Mouse (Mus musculus) adrenal gland, adult 18-20 months (tissue): Measurements from ENCODE around the gene Gm10912. TPM values are rescaled to one million over a fixed set of nuclear protein-coding genes. Genes with fewer than 3 reads are reported as not detected.
"Not testable (repeated sequence)": the region's sequence is repeated elsewhere in the genome, so short reads cannot be mapped to it uniquely, and the experiment has no call there.

ENCODE experiments used
- DNase-seq, 2 experiments: peaks; one replicate each; pipeline ENCODE4 v3.0.0; 2021 to 2022; ENCODE audit warnings: low spot score in 2 of 2
- long read RNA-seq, 2 experiments: library from polyadenylated mRNA; stranded (forward); transcript quantifications; one replicate each; pipeline ENCODE4 v2.0.0; 2021
- total RNA-seq, 2 experiments: library from RNA; stranded (reverse); gene quantifications; 1 replicate in 1 of 2; 2 replicates in 1 of 2; pipeline ENCODE4 v1.2.3; 2021

Gene Gm10912
- total RNA-seq: under 1 TPM in 1 of 2 experiments, not detected in 1; 0.36 TPM
- long read RNA-seq, experiment 1: 0 reads
- long read RNA-seq, experiment 2: 0 reads

DNA sequence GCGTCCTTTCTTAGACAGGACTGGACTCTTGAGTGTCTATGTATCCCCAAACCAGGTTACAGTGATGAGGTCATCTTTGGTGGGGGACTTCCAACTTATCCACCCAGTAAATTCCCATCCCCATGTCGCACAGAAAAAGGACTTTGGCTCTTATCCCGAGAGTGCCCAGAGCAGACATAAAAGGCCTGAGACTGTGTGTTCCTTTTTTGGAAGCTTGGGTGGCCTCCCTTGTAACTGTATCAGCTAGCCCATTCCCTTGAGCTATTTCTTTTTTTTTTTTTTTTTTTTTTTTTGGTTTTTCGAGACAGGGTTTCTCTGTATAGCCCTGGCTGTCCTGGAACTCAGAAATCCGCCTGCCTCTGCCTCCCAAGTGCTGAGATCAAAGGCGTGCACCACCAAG, at the start of gene Gm10912:
Gm10912 (plus strand) TSS at position 301 of the 400 bp plus-strand sequence.
- DNase-seq: not testable (repeated sequence)

DNA sequence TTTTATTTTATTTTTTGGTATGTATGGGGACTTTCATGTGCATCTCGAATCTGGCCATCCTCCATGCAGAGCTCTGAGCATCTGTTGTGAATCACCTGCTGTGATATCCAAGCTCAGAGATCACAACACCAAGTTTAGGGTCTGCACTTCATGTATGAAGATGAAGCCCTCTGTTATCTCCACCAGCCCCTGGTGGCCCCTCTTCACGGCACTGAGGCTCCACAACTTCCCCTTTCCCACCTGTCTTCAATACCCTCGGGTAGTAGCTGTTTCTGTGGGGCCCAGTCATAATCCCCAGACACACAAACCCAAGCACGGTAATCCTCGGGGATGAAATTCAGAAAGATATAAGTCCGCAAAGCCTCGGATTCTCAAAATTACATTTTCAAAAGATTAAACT, 42.5 kb upstream of the Gm10912 start:
- no peak for DNase-seq

DNA sequence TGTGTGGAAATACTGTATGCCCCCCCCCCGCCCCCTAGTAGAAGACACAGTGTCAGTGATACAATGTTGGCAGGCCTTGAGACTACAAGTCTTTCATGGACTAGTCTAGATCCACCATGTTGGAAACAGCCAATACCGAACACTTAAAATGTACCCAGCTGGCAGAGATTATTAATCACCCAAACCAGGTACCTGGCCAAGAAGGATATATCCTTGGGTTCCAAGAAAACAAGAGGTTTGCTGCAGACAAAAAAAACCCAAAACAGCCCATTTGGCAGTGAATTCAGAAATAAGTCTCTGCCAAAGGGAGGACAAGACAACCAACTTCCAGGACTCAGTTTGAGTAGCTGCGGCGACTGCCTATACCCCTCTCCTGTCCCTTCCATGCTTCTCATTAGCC, 41.0 kb upstream of the Gm10912 start:
- no peak for DNase-seq

DNA sequence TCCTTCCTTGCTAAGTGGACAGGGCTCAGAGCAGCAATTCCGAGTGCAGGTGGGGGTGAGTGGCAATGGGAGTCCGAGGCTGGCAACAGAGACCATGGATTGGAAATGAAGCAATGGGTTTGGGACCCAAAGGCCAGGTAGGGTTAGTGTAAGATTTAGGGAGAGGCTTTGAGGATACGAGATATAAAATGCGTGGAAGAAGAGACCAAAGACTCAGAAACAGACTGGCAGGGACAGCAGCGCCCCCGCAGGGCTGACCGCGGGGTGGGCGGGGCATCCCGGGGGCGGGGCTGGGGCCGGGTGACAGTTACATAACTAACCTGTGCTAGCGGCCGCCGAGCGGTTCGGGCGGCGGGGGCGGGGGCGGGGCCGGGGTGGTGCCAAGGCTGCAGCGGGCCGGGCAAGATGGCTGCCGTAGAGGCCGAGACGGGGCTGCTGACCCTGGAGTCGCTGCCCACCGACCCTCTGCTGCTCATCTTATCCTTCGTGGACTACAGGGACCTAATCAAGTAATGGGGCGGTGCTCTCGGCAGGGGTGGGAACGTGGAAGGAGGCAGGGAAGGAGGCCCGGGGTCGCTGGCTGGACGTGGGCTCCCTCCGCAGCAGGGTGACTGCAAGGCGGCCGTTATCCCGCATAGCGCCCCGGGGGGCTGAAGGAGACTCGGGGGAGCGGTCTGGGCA, 38.0 kb upstream of the Gm10912 start, which contains the start of gene Fbxo3:
Fbxo3 (plus strand) TSS at position 264 of the 681 bp plus-strand sequence.
- DNase-seq: peak; percentile 79 to 86

DNA sequence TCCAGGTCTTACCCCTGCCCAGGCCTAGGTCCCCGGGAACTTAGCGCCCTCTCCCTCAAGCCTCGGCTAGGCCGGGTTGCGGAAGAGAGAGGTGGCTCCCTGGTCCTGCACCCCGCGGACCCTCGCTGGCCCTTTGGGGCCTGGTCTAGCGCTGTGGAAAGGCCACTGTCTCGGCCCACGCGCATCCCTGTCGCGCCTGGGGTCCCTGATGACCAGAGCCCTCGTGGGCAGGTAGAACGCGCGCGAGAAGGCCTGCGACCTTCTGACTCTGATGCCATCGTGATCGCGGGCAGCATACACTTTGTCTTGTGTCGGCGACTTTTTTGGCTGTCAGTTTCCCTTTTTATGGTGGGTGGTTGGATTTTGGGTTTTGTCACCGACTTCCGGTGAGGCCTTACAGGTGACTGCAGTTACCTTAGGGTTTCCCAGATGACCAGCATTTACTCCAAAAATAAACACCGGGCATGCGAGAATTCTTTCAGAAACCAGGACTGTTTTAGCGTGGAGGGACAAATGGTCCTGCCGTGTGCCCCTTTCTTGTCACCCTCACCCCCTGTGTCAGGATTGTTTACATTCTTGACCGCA, 37.4 kb upstream of the Gm10912 start, which contains the start of gene 4931422A03Rik:
4931422A03Rik (minus strand) TSS at position 223 of the 585 bp plus-strand sequence.
- DNase-seq: no peak

DNA sequence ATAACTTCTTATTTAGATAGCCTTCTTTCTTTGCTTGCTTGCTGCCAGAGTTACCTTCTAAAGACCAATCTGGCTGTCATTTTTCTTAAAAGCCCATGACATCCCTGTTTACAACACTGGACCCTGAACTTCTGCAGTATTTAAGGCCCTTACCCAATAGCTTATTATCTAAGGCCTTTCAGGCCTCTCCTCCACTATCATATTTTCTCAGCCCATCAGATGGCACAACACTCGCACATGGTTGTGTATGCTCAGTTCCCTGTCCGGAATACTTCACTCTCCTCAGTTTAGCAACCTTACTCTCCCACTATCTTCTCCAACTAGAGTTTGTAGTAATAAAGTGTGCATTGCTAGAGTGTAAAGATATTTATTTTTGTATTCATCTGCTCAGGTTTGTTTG, 36.6 kb upstream of the Gm10912 start:
- no peak for DNase-seq

DNA sequence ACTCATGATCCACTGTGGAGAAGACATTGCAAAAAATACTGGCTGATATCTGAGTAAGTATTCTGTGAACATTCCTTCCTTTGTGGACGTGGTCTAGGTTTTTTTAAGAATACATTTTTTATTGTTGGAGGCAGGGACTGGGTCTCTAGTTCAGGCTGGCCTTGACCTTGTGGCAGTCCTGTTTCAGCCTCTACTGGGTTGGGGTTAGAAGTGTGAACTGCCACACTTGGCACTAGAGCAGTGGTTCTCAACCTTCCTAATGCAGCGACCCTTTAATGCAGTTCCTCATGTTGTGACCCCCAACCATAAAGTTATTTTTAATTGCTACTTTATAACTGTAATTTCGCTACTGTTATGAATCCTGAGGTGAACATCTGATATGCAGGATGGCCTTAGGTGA, 35.2 kb upstream of the Gm10912 start:
- DNase-seq: no peak

DNA sequence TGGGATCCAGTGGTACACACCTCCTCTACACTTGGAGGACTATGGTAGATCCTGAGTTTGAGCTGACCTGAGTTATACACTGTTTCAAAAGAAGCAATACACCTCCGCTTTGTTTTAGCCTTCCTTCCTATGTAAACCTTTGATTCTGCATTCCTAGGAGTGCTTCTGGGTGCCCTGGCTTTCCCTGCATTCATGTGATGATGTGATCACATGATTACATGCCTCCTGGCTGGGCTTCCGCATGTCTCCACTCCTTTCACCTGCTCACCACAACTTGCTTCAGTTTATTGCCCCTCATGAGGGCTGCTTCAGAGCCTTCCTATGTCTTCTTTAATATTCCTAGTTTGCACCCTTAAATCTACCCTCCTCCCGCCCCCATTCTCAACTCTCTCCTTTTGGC, 33.6 kb upstream of the Gm10912 start:
- DNase-seq: no peak

DNA sequence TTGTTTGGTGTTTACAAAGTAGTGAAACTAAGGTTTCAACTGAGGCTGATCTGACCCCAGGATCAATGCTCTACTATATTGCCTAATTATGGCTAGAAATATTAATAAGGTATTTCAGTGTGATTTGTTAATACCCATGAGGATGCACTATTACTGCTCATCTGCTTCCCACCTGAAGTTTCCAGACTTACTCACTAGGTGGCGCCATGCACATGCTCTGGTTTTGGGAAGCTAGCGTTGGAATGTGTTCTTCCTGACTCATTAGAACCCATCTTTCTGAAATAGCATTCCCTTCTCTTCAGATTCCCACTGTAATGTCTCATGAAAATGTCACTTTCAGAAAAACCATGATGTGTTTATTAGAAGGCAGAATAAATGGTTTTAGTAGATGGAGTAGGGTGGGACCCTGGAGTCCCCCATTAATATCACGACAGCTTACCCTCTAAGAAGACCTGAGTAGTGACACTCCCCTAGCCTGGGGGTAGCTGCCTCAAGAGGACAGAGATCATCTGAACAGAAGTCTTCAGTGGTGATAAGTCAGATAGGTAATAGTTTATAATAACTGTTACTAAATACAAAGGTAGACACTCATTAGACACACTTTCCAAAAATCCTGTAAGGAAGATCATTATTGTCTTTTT, 30.7 kb upstream of the Gm10912 start:
- DNase-seq: peak; percentile 65 to 72

DNA sequence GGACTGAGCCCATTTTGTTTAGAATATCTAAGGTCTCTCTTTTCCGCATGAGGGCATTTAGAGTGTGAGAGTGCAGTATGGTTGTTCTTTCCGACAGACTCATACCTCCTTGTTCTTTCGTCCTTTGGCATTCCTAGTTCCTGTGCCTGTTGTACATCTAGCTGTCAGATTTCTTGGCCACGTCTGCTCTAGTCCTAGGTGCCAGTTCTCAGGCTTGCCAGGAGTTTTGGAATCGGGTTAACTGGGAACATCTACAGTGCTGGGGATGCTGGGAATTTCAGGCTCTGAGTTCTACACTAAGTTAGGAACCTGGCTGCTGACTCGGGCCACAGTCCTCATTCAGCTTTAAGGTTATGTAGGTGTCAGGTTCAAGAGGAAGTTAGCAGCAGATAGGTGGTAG, 30.0 kb upstream of the Gm10912 start:
- DNase-seq: no peak

DNA sequence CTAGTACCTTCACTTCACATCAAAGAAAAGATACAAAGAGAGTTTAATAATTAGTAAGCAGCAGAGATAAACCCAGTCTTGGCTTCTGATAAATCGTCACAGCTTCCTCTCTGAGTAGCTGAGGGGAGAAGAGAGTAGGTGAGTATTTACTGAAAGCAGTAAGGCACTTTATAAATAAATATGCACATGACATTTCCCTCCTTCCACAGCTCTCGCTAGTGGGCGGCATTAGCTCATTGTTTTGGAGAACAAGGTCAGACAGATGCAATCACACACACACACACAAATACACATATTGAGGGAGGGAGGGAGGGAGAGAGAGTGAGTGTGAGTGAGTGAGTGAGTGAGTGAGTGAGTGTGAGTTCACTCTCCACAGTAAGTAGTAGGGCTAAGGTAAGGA, 29.3 kb upstream of the Gm10912 start:
- DNase-seq: no peak

DNA sequence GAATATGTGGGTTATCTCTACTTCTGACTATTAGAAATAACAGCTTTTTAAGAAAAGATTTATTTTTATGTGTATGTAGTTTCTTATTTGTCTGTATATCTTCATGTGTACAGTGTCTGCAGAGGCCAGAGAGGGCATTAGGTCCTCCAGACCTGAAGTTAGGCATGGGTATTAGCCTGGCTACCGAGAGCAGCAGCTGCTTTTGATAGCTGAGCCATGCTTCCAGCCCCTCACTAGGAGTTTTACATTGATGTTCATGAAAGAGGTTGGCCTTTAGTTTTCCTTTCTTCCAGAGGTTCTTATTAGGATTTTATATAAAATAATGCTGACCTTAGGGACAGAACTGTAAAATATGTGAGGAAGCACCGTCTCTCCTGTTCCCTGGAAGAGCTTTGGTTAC, 27.4 kb upstream of the Gm10912 start:
- no peak for DNase-seq

DNA sequence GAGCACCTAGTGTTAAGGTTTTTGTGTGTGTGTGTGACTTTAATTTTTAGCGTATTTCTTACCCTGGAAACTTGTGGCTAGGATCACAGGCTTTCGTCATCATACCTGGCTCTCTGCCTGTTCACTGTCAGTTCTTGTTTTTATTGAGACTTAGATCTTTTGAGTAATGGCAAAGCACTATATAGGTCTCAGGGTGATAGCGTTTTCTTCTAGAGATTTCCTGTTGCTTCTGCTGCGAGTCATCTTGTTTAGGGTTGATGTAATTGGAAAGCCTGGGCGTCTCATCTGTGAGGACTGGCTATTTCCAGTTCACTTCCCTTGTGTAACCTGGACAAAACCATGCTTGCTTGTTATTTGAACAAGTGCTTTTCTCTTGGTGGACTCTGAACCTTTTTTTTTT, 24.0 kb upstream of the Gm10912 start:
- peak in 1 of 2 experiments; percentile 18 for DNase-seq

DNA sequence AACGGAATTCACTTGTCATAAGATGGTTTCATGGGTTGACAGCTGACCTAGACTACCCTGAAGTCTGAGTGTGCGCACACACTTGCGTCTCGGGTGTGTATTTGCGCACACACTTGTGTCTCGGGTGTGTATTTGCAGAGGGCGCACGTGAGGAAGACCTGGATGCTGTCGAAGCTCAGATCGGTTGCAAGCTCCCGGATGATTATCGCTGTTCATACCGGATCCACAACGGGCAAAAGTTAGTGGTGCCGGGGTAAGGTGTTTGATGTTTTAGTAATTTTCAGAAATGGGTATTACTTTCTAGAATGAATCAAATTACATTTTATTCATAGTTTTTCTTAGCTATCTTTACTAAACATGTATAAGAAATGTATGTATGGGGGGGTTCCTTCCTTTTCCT, 22.9 kb upstream of the Gm10912 start:
- no peak for DNase-seq

DNA sequence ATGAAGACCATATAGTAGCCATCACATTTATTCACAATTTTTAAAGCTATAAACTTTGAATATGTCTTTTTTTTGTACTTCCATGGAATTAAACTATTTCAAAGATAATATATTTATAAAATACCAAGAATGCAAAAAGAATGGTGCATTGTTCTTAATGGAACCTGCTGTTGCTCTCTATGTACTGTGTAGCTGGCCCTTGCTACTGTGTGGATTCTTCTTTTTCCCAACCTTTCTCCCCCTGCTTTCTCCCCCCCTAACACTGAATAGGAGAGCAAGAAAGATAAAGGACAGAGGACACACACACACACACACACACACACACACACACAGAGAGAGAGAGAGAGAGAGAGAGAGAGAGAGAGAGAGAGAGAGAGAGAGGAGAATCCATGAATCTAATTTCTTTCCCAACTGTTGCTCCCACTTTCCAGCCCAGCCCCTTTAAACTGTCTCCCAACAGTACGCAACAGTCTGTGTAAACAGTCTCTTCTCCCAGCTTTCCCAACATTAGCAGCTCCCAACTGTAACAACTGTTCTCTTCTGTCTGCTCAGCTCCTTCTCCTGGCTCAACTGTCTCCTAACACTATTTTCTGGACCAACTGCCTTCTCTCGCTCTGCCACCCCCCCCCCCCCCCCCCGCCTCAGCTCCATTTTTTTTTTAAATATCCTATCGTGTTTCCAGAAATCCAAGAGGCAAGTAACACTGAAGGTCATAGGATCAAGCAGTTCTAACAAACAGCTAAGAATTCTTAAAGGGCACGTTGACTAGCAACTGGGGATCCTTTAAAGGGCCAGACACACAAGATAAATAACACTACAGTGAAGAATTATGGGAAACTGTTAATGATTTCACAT, 21.8 kb upstream of the Gm10912 start:
- no peak for DNase-seq

DNA sequence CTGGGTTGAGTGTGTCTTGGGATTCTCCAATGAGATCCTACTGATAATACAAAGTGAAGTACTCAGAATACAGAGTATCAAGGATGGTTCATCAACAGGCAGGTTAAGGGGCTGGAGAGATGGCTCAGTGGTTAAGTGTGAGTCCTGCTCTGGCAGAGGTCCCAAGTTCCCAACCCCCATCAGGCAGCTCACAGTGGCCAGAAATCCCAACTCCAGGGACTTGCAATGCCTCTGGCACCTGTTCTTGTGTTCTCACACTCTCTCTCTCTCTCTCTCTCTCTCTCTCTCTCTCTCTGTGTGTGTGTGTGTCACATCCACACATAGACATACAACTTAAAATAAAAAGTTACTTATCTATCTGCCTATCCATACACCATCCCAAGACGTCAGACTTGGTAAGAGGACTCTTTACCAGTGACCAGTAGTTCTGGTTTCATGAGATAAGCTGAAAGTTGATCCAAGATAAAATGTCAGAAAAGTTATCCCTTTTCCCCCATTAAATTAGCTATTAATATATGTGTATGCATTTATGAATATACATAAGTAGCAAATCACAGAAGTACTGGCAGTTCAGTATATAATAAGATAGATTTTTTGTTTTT, 21.0 kb upstream of the Gm10912 start:
- DNase-seq: no peak

DNA sequence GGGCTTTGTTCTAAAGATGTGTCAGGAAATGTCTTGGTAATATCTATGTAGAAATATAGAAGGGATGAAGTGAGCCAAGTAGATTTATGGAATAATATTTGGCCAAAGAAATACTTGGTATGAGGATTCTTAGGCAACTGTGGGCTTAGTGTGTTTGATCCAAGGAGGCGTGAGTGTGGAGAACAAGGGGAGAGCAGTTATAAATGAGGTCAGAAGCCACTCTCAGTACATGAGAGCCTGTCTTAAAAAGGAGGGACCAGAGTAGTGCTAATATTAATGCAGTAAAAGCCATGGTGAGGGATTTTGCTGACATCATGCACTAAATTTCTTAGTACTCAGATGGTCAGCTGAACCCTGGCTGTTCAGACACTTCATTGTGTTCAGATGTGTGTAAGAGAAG, 7.2 kb upstream of the Gm10912 start:
- DNase-seq: no peak

DNA sequence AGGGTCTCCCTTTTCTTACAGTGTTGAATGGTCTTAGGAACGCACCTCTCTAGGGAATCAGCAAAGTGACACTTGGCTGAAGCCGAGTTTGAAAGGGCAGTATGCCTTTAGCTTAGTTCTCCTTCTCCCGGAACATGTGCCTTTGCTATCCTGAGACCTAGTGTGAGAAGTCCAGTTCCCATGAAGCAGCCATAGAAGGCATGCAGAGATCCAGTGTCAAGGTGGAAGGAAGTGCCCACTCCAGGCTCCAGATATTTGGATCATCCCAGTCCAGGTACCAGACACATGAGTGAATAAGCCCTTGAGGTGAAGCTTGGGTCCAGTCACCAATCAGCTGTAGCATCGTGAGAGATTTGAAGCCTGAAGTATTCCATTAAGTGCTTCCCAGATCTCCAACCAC, 6.7 kb upstream of the Gm10912 start:
- no peak for DNase-seq

DNA sequence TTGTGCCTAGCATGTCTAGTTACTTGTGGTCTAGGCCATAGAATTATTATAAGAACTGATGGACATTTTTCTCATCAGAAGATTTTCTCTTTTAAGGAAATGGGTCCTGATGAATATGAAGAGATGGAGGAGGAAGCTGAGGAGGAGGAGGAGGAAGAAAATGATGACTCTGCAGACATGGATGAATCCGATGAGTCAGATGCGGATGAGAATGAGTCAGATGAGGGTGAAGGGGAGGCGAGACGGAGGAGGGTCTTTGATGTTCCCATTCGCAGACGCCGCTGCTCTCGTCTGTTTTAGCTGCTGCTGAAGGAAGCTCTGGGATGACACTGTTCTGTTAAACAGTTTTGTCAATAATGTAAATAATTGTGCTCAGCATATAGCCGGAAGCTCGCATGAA, 5.8 kb upstream of the Gm10912 start:
- DNase-seq: no peak

DNA sequence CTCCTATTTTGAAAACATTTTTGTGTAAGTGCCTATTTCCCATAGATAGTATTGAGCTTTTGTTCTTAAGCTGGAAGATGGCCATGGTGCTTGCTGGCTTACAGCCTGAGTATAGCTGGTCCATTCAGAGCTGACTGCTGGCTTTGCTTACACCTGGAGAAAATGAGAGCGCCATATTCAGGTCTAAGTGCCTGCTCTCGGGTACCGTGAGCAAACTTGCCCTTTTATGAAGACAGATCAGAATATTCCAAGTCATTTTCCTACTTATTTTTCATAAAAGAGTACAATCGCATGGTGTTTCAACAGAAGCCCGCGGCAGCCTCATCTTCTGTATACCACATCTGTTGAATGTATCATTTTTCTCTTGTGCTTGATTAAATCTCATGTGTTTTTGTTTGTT, 4.6 kb upstream of the Gm10912 start:
- DNase-seq: no peak

DNA sequence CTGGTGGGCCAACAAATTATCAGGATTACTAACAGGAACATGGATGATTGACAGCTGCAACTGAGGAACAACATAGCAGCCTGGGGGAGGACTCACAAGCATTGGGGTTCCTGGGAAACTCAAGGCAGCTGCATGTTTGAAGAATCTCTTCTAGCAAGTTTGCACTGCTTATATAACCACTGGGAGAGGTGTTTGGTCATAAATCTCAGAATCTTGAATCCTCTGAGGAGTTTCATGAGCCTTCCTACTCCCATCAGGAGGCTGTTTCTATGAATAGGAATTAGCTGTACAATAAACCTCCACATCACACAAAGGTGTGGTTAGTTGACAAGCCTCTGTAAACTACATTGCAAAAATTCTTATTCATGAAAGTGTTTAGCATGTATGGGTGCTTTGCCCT, 3.0 kb upstream of the Gm10912 start:
- no peak for DNase-seq
